Mouse (Mus musculus) yolk sac, embryonic 10.5 days (tissue): ENCODE results near the gene Zfp607b.

ENCODE experiments used
- DNase-seq: peaks from one replicate; pipeline ENCODE4 v3.0.0-alpha.2; 2017; ENCODE audit warnings: low spot score

The Zfp607b gene

GRCm38 (mm10) chr7:27685681-27686080 lies 3.5 kb upstream of the Zfp607b start:
- DNase-seq, result no peak

GRCm38 (mm10) chr7:27687043-27687442 lies 2.1 kb upstream of the Zfp607b start:
- no peak for DNase-seq

GRCm38 (mm10) chr7:27687836-27688235 lies 1.3 kb upstream of the Zfp607b start:
- no peak for DNase-seq

GRCm38 (mm10) chr7:27688246-27688788 lies 823 bp upstream of the Zfp607b start:
- DNase-seq, result no peak

- DNase-seq, result no peak
Measured at GRCm38 (mm10) chr7:27691076-27691475, 1.9 kb downstream of the Zfp607b start.

- DNase-seq, result no peak
Measured at GRCm38 (mm10) chr7:27696711-27697110, 7.6 kb downstream of the Zfp607b start.

- DNase-seq, result no peak
Measured at GRCm38 (mm10) chr7:27710402-27710801, 21.3 kb downstream of the Zfp607b start.

GRCm38 (mm10) chr7:27721951-27722350 lies 32.8 kb downstream of the Zfp607b start:
- no peak for DNase-seq

- DNase-seq, result peak; percentile 18
Measured at GRCm38 (mm10) chr7:27725566-27726538, 36.7 kb downstream of the Zfp607b start.

GRCm38 (mm10) chr7:27727471-27727870 lies 38.3 kb downstream of the Zfp607b start:
- no peak for DNase-seq

GRCm38 (mm10) chr7:27731281-27731883 lies 42.2 kb downstream of the Zfp607b start, which contains the start of gene Zfp60:
Zfp60 (plus strand) TSS chr7:27731389.
- DNase-seq, result peak; percentile 90

GRCm38 (mm10) chr7:27731946-27732345 lies 42.8 kb downstream of the Zfp607b start:
- DNase-seq, result no peak

GRCm38 (mm10) chr7:27732508-27732907 lies 43.4 kb downstream of the Zfp607b start:
- DNase-seq, result no peak

- no peak for DNase-seq
Measured at GRCm38 (mm10) chr7:27735457-27735856, 46.3 kb downstream of the Zfp607b start.
